Mouse (Mus musculus): ENCODE results near the gene Ciapin1. TPM values are rescaled to one million over a fixed set of nuclear protein-coding genes. Genes with fewer than 3 reads are reported as not detected.
A peak's percentile ranks its signal among the peaks of the same experiment; 100 is the strongest.

The Ciapin1 gene
- polyA plus RNA-seq, 1 experiment from 2014 or later, result 90.9 TPM

- peaks cover 64% of the 10 kb centered on the region for H3K27me3 ChIP-seq (replicated peaks)
- H3K9ac ChIP-seq, result no peak overlapping the region
- H3K27ac ChIP-seq (replicated peaks), result no peak overlapping the region
- H3K4me3 ChIP-seq, result no peak overlapping the region
- no peaks in the 10 kb centered on the region for H3K36me3 ChIP-seq
- ATAC-seq (ENCODE audit: extremely low read depth, insufficient number of reproducible peaks, low FRiP score, low TSS enrichment), result no peak
- H3K4me2 ChIP-seq, result no peak overlapping the region
- WGBS, result 68% methylated on average over 1 of the region's 1 CpGs
- peaks cover 55% of the 10 kb centered on the region for H3K4me1 ChIP-seq
- no peaks in the 10 kb centered on the region for H3K9me3 ChIP-seq
Measured at GRCm38 (mm10) chr8:94774601-94775000, 63.6 kb downstream of the Ciapin1 start.

GRCm38 (mm10) chr8:94773700-94774171 lies 64.4 kb downstream of the Ciapin1 start:
- Histone ChIP-seq H3K4me2 (no peak overlapping the region), H3K4me3 (no peak overlapping the region), H3K9me3 (no peaks in the 10 kb centered on the region), H3K36me3 (no peaks in the 10 kb centered on the region), H3K4me1 (peaks cover 48% of the 10 kb centered on the region), H3K9ac (no peak overlapping the region), H3K27ac (replicated peaks) (no peak overlapping the region), H3K27me3 (replicated peaks) (peaks cover 73% of the 10 kb centered on the region)
- ATAC-seq (ENCODE audit: extremely low read depth, insufficient number of reproducible peaks, low FRiP score, low TSS enrichment), result no peak
- 35% methylated on average over 12 of the region's 12 CpGs for WGBS

- 51% methylated on average over 6 of the region's 6 CpGs for WGBS
Measured at GRCm38 (mm10) chr8:94773048-94773447, 65.1 kb downstream of the Ciapin1 start.

GRCm38 (mm10) chr8:94771941-94772670 lies 66.1 kb downstream of the Ciapin1 start, which contains the start of gene Cx3cl1:
Gene Cx3cl1 (plus strand): TSS chr8:94772009.
- Histone ChIP-seq H3K9ac (peak within 1 kb of the TSS; percentile 84), H3K9me3 (no peaks in the 10 kb centered on the region), H3K27me3 (replicated peaks) (peaks cover 86% of the 10 kb centered on the region), H3K4me3 (peak within 1 kb of the TSS; percentile 65), H3K36me3 (no peaks in the 10 kb centered on the region), H3K4me1 (peaks cover 33% of the 10 kb centered on the region), H3K4me2 (peak within 1 kb of the TSS; percentile 93), H3K27ac (replicated peaks) (no peak within 1 kb of the TSS; the same call in 1 of the 2 replicates)
- WGBS, result 1% methylated on average over 38 of the region's 38 CpGs
- peak; percentile 63; the same call in 1 of the 2 replicates for ATAC-seq (ENCODE audit: extremely low read depth, insufficient number of reproducible peaks, low FRiP score, low TSS enrichment)

More at GRCm38 (mm10) chr8:94773048-94773447, 65.1 kb downstream of the Ciapin1 start:
- H3K36me3 ChIP-seq, result no peaks in the 10 kb centered on the region
- no peak overlapping the region for H3K27ac ChIP-seq (replicated peaks)
- peaks cover 41% of the 10 kb centered on the region for H3K4me1 ChIP-seq
- peak overlapping the region; percentile 65 for H3K4me3 ChIP-seq
- no peak for ATAC-seq (ENCODE audit: extremely low read depth, insufficient number of reproducible peaks, low FRiP score, low TSS enrichment)
- H3K9me3 ChIP-seq, result no peaks in the 10 kb centered on the region
- peak overlapping the region; percentile 93 for H3K4me2 ChIP-seq
- no peak overlapping the region for H3K9ac ChIP-seq
- peaks cover 79% of the 10 kb centered on the region for H3K27me3 ChIP-seq (replicated peaks)

- Histone ChIP-seq H3K4me3 (no peak overlapping the region), H3K27me3 (replicated peaks) (peaks cover 93% of the 10 kb centered on the region), H3K9me3 (no peaks in the 10 kb centered on the region), H3K9ac (no peak overlapping the region), H3K4me2 (peak overlapping the region; percentile 93; the same call in 1 of the 2 replicates), H3K36me3 (no peaks in the 10 kb centered on the region), H3K27ac (replicated peaks) (no peak overlapping the region), H3K4me1 (peaks cover 38% of the 10 kb centered on the region)
- 41% methylated on average over 6 of the region's 6 CpGs for WGBS
- ATAC-seq (ENCODE audit: extremely low read depth, insufficient number of reproducible peaks, low FRiP score, low TSS enrichment), result no peak
Measured at GRCm38 (mm10) chr8:94770945-94771344, 67.2 kb downstream of the Ciapin1 start.

Other genes starting within 250 kb of the Ciapin1 start
- 21.6 and 22.9 TPM in 2 replicates for gene Rspry1, start 236.4 kb downstream of the Ciapin1 start, polyA plus RNA-seq (2015; fragmentation: Nextera tagmentation; extraction: Ambion mirVana)
- 32.4 and 33.1 TPM in 2 replicates for gene Fam192a, start 236.4 kb downstream of the Ciapin1 start, polyA plus RNA-seq (2015; fragmentation: Nextera tagmentation; extraction: Ambion mirVana)
- gene Arl2bp, start 171.8 kb downstream of the Ciapin1 start, polyA plus RNA-seq (2015; fragmentation: Nextera tagmentation; extraction: Ambion mirVana), result 131 and 135 TPM in 2 replicates
- gene Pllp, start 142.1 kb downstream of the Ciapin1 start, polyA plus RNA-seq (2015; fragmentation: Nextera tagmentation; extraction: Ambion mirVana), result 0.23 and 0.55 TPM in 2 replicates
- gene Ccl22, start 92.8 kb downstream of the Ciapin1 start, polyA plus RNA-seq (2015; fragmentation: Nextera tagmentation; extraction: Ambion mirVana), result not detected in 2 replicates
- 11.2 and 12.9 TPM in 2 replicates for gene Cx3cl1, start 66.3 kb downstream of the Ciapin1 start, polyA plus RNA-seq (2015; fragmentation: Nextera tagmentation; extraction: Ambion mirVana)
- gene Ccl17, start 27.9 kb downstream of the Ciapin1 start, polyA plus RNA-seq (2015; fragmentation: Nextera tagmentation; extraction: Ambion mirVana), result 0.43 and 0.63 TPM in 2 replicates
- gene Coq9, start within 50 bp of the Ciapin1 start, polyA plus RNA-seq (2015; fragmentation: Nextera tagmentation; extraction: Ambion mirVana), result 133 and 142 TPM in 2 replicates
- gene Polr2c, start 19.1 kb upstream of the Ciapin1 start, polyA plus RNA-seq (2015; fragmentation: Nextera tagmentation; extraction: Ambion mirVana), result 107 and 129 TPM in 2 replicates
- 35.5 and 38.2 TPM in 2 replicates for gene Dok4, start 38.0 kb upstream of the Ciapin1 start, polyA plus RNA-seq (2015; fragmentation: Nextera tagmentation; extraction: Ambion mirVana)
- gene Ccdc102a, start 79.7 kb upstream of the Ciapin1 start, polyA plus RNA-seq (2015; fragmentation: Nextera tagmentation; extraction: Ambion mirVana), result 18.2 and 18.7 TPM in 2 replicates
- gene Adgrg5, start 85.3 kb upstream of the Ciapin1 start, polyA plus RNA-seq (2015; fragmentation: Nextera tagmentation; extraction: Ambion mirVana), result 0.18 and 0.32 TPM in 2 replicates
- 4.4 and 4.7 TPM in 2 replicates for gene Adgrg1, start 136.4 kb upstream of the Ciapin1 start, polyA plus RNA-seq (2015; fragmentation: Nextera tagmentation; extraction: Ambion mirVana)
- 3.0 and 3.1 TPM in 2 replicates for gene Adgrg3, start 179.3 kb upstream of the Ciapin1 start, polyA plus RNA-seq (2015; fragmentation: Nextera tagmentation; extraction: Ambion mirVana)
- not detected in 2 replicates for gene Drc7, start 216.7 kb upstream of the Ciapin1 start, polyA plus RNA-seq (2015; fragmentation: Nextera tagmentation; extraction: Ambion mirVana)
- gene Katnb1, start 242.8 kb upstream of the Ciapin1 start, polyA plus RNA-seq (2015; fragmentation: Nextera tagmentation; extraction: Ambion mirVana), result 16.0 and 16.1 TPM in 2 replicates

Data from heart, embryonic 13.5 days (tissue).